Mouse (Mus musculus) MN1 (cell line): ENCODE measurements around the gene Ythdf2.

Source experiments
- DNase-seq: peaks from one replicate; pipeline ENCODE4 v3.0.0-alpha.2; 2016; ENCODE audit warnings: low spot score

The Ythdf2 gene

GRCm38 (mm10) chr4:132210325-132210724 lies 1.8 kb downstream of the Ythdf2 start:
- DNase-seq: peak; percentile 27

GRCm38 (mm10) chr4:132209299-132209698 lies 2.8 kb downstream of the Ythdf2 start:
- DNase-seq: no peak

GRCm38 (mm10) chr4:132207280-132207679 lies 4.8 kb downstream of the Ythdf2 start:
- no peak for DNase-seq

GRCm38 (mm10) chr4:132198771-132199170 lies 13.3 kb downstream of the Ythdf2 start:
- DNase-seq: no peak

- DNase-seq: no peak
Observed at GRCm38 (mm10) chr4:132198285-132198712, 13.8 kb downstream of the Ythdf2 start.

GRCm38 (mm10) chr4:132194975-132195374 lies 17.1 kb downstream of the Ythdf2 start:
- no peak for DNase-seq

- no peak for DNase-seq
Observed at GRCm38 (mm10) chr4:132194373-132194772, 17.7 kb downstream of the Ythdf2 start.

- no peak for DNase-seq
Observed at GRCm38 (mm10) chr4:132187826-132188401, 24.2 kb downstream of the Ythdf2 start.

- DNase-seq: no peak
Observed at GRCm38 (mm10) chr4:132183162-132183561, 28.9 kb downstream of the Ythdf2 start.

- DNase-seq: no peak
Observed at GRCm38 (mm10) chr4:132181721-132182658, 30.1 kb downstream of the Ythdf2 start.

- peak; percentile 49 for DNase-seq
Observed at GRCm38 (mm10) chr4:132180710-132181109, 31.4 kb downstream of the Ythdf2 start.

- peak; percentile 91 for DNase-seq
Observed at GRCm38 (mm10) chr4:132178630-132179059, 33.5 kb downstream of the Ythdf2 start.

- no peak for DNase-seq
Observed at GRCm38 (mm10) chr4:132176474-132176873, 35.6 kb downstream of the Ythdf2 start.

GRCm38 (mm10) chr4:132170891-132171290 lies 41.2 kb downstream of the Ythdf2 start:
- peak; percentile 50 for DNase-seq

- DNase-seq: no peak
Observed at GRCm38 (mm10) chr4:132169761-132170160, 42.3 kb downstream of the Ythdf2 start.

- no peak for DNase-seq
Observed at GRCm38 (mm10) chr4:132169271-132169670, 42.8 kb downstream of the Ythdf2 start.

- DNase-seq: no peak
Observed at GRCm38 (mm10) chr4:132167436-132167835, 44.7 kb downstream of the Ythdf2 start.

- peak; percentile 90 for DNase-seq
Observed at GRCm38 (mm10) chr4:132166350-132167290, 45.5 kb downstream of the Ythdf2 start.

- DNase-seq: peak; percentile 91
Observed at GRCm38 (mm10) chr4:132165691-132166090, 46.4 kb downstream of the Ythdf2 start.

- DNase-seq: no peak
Observed at GRCm38 (mm10) chr4:132156941-132157622, 55.0 kb downstream of the Ythdf2 start.

- peak; percentile 40 for DNase-seq
Observed at GRCm38 (mm10) chr4:132154877-132155670, 57.0 kb downstream of the Ythdf2 start.
